Mouse (Mus musculus) granulocyte monocyte progenitor cell, adult 5-6 weeks (primary cell): ENCODE measurements around the gene Srsy. TPM values are rescaled to one million over a fixed set of nuclear protein-coding genes. Genes with fewer than 3 reads are reported as not detected.
"Not testable (repeated sequence)": the region's sequence is repeated elsewhere in the genome, so short reads cannot be mapped to it uniquely, and the experiment has no call there.

Experiments used
- ATAC-seq: replicated peaks from 2 replicates; pipeline ENCODE4 v1.8.0; 2016; ENCODE audit warnings: mild to moderate bottlenecking, moderate TSS enrichment, inconsistent platforms; ENCODE audit not compliant: poor library complexity, severe bottlenecking
- total RNA-seq, 2 experiments: library from RNA; stranded (forward) in 1 of 2; stranded (reverse) in 1 of 2; fragments of 200-712, 200-1000 nt in 1 of 2; fragments of >200 nt in 1 of 2; fragmentation: Nextera tagmentation in 1 of 2; gene quantifications; 2 replicates each; pipeline ENCODE4 v1.2.3; 2014 to 2017

Srsy gene
- total RNA-seq (2014; fragmentation: Nextera tagmentation) (not detected in 2 replicates), total RNA-seq (2017) (not detected in 2 replicates)

DNA sequence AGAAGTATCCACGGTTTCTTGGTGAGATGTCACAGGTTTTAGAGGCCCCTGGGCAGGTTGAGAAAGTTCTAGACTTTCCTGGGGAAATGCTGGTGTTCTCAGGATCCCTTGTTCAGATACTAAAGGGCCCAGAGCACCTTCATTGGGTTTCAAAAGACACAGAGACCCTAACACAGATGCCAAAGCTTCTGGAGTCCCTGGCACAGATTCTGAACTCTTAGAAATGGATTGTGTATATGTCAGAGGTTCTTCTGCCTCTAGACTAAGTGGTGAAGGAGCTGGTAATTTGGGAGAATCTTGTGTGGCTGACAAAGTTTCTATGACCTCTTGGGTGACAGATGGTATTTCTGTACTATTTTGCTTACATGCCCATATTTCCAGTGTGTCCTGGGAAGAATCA lies at the start of gene Srsy:
Gene Srsy, minus strand, starts transcription at position 101 of the 400 bp plus-strand sequence.
- not testable (repeated sequence) for ATAC-seq

Other genes starting within 250 kb of the Srsy start
- gene Gm21904, start 91.1 kb downstream of the Srsy start, total RNA-seq (2014; fragmentation: Nextera tagmentation) = not detected in 2 replicates
- gene Gm21904, start 91.1 kb downstream of the Srsy start, total RNA-seq (2017) = not detected in 2 replicates
- gene Gm20772, start 62.6 kb downstream of the Srsy start, total RNA-seq (2014; fragmentation: Nextera tagmentation) = not detected in 2 replicates
- gene Gm20772, start 62.6 kb downstream of the Srsy start, total RNA-seq (2017) = not detected in 2 replicates
- gene Gm20831, start 62.6 kb downstream of the Srsy start, total RNA-seq (2014; fragmentation: Nextera tagmentation) = not detected in 2 replicates
- not detected in 2 replicates for gene Gm20831, start 62.6 kb downstream of the Srsy start, total RNA-seq (2017)
- gene Gm21764, start 124.5 kb upstream of the Srsy start, total RNA-seq (2014; fragmentation: Nextera tagmentation) = not detected in 2 replicates
- not detected in 2 replicates for gene Gm21764, start 124.5 kb upstream of the Srsy start, total RNA-seq (2017)
- gene Ssty1, start 151.8 kb upstream of the Srsy start, total RNA-seq (2014; fragmentation: Nextera tagmentation) = not detected in 2 replicates
- gene Ssty1, start 151.8 kb upstream of the Srsy start, total RNA-seq (2017) = not detected in 2 replicates